Mouse (Mus musculus): Measurements from ENCODE around the gene Tsc2.

- TF ChIP-seq CTCF (conservative IDR thresholded peaks at IDR 0.05 in 1 of 2, IDR thresholded peaks at IDR 0.05 in 1 of 2; ENCODE audit: low read depth in 2 of 2, low read length in 2 of 2) (no peak), PAX5 (IDR thresholded peaks at IDR 0.05; ENCODE audit: low read length) (no peak), MYC (IDR thresholded peaks at IDR 0.05; ENCODE audit: low read depth, low read length) (no peak)
Measured at GRCm38 (mm10) chr17:24674277-24674676, 41.8 kb upstream of the Tsc2 start.
